Mouse (Mus musculus): ENCODE data around the gene Abca9. TPM values are rescaled to one million over a fixed set of nuclear protein-coding genes. Genes with fewer than 3 reads are reported as not detected.

Abca9 gene
- total and polyA plus RNA-seq, 3 experiments = 0.08 to 0.13 (median 0.12) TPM

DNA sequence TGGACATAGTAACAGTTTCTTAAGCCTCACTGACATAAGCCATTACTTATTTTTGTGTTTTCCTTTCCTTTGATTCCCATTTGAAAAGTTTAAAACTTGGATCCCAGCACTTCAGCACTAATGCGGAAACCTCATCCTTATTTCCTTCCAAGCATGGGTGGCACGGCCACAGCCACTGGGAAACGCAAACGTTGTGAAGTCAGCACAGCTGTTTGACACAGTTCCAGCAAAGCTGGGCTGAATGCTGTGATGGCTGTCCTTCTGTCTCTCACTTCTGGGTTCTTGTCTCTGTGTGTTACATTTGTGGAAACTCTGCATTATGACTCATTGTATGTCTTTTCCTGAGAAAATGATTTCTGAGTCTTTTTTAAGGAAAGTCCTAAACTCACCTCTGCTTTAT, 107.0 kb downstream of the Abca9 start:
- in situ Hi-C loops (cut with MboI; ENCODE audit: low pct_ligation_motif_present, low pct_unique_long_range_greater_than_20kb, low sequenced_read_pairs) (no loop called here), dilution Hi-C loops (cut with MboI; ENCODE audit: extremely low pct_ligation_motif_present, extremely low pct_unique_long_range_greater_than_20kb, low sequenced_read_pairs) (no loop called here)
- Histone ChIP-seq H3K36me3 (replicated peaks in 1 of 2; ENCODE audit: control insufficient read depth in 1 of 2, insufficient read depth in 1 of 2, low read length in 1 of 2) (no peaks in the 10 kb centered on the region), H3K9me3 (replicated peaks; ENCODE audit: low read length) (no peaks in the 10 kb centered on the region), H3K27me3 (replicated peaks) (no peaks in the 10 kb centered on the region), H3K4me3 (replicated peaks in 1 of 3; ENCODE audit: low read depth in 2 of 3, low read length in 2 of 3, poor library complexity in 1 of 3) (no peak overlapping the region), H3K79me2 (replicated peaks; ENCODE audit: control insufficient read depth, extremely low read depth, insufficient read depth, poor library complexity, severe bottlenecking) (no peaks in the 10 kb centered on the region), H3K27ac (ENCODE audit: insufficient read depth, low read depth) (no peak overlapping the region), H3K9ac (ENCODE audit: insufficient read depth, low read depth) (no peak overlapping the region), H3K4me2 (ENCODE audit: insufficient read depth, low read depth, poor library complexity, severe bottlenecking) (no peak overlapping the region), H3K4me1 (ENCODE audit: control insufficient read depth in 1 of 2, insufficient read depth in 2 of 2) (peaks cover 0 to 17% of the 10 kb centered on the region in 2 experiments; a peak in 2 of 4 replicates)
- DNase-seq (ENCODE audit: extremely low read depth) = no peak
- TF ChIP-seq IRF4 (IDR thresholded peaks at IDR 0.05; ENCODE audit: low read depth, low read length) = no peak
- no peak for TF ChIP-seq POLR2A (IDR thresholded peaks at IDR 0.05; ENCODE audit: low read depth, low read length)
- no peak for TF ChIP-seq MAX (IDR thresholded peaks at IDR 0.05; ENCODE audit: low read length)
- no peak for TF ChIP-seq BHLHE40 (IDR thresholded peaks at IDR 0.05; ENCODE audit: low read depth, low read length)
- TF ChIP-seq EP300 (IDR thresholded peaks at IDR 0.05; ENCODE audit: low read length) = no peak
- TF ChIP-seq SMC3 (IDR thresholded peaks at IDR 0.05; ENCODE audit: low read depth, low read length) = no peak
- no peak for TF ChIP-seq MYC (IDR thresholded peaks at IDR 0.05; ENCODE audit: low read depth, low read length)
- no peak for TF ChIP-seq KAT2A (IDR thresholded peaks at IDR 0.05; ENCODE audit: insufficient replicate concordance, low read length)
- TF ChIP-seq TCF12 (IDR thresholded peaks at IDR 0.05; ENCODE audit: low read depth, low read length) = no peak
- no peak for TF ChIP-seq MXI1 (IDR thresholded peaks at IDR 0.05; ENCODE audit: low read depth, low read length)
- TF ChIP-seq NRF1 (IDR thresholded peaks at IDR 0.05; ENCODE audit: low read depth, low read length) = no peak
- no peak for TF ChIP-seq CHD2 (IDR thresholded peaks at IDR 0.05; ENCODE audit: low read length)
- no peak for TF ChIP-seq MAFK (IDR thresholded peaks at IDR 0.05; ENCODE audit: insufficient replicate concordance, low read length)
- TF ChIP-seq MAZ (IDR thresholded peaks at IDR 0.05; ENCODE audit: low read depth, low read length) = no peak
- TF ChIP-seq ZKSCAN1 (IDR thresholded peaks at IDR 0.05; ENCODE audit: borderline replicate concordance, low read depth, low read length) = no peak
- TF ChIP-seq JUN (IDR thresholded peaks at IDR 0.05; ENCODE audit: insufficient read depth, low read depth, low read length) = no peak
- TF ChIP-seq CTCF (conservative IDR thresholded peaks at IDR 0.05 in 1 of 2, IDR thresholded peaks at IDR 0.05 in 1 of 2; ENCODE audit: low read depth in 2 of 2, low read length in 2 of 2) = no peak
- TF ChIP-seq USF2 (conservative IDR thresholded peaks at IDR 0.05; ENCODE audit: low read depth, low read length) = no peak
- no peak for TF ChIP-seq ELF1 (IDR thresholded peaks at IDR 0.05; ENCODE audit: low read depth, low read length)

DNA sequence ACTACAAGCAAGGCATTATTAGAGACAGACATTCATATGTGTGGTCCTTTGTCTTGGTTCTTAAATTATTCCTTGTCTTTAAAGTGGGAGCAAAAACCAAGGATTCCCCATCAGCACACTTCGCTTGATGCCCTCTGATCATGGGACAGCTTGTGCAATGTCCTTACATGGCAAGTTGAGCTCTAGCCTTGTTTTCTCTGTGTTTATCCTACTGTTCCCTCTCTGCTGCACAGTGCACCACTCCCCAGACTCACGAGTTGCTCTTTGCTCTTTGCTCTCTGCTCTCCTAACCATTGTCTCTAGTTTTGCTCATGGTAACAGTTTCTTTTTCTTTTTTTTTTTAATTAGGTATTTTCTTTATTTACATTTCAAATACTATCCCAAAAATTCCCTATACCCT, 107.9 kb downstream of the Abca9 start:
- in situ Hi-C loops (cut with MboI; ENCODE audit: low pct_ligation_motif_present, low pct_unique_long_range_greater_than_20kb, low sequenced_read_pairs) = no loop called here

More for the DNA sequence above, 107.9 kb downstream of the Abca9 start:
- Histone ChIP-seq H3K27ac (ENCODE audit: insufficient read depth, low read depth) (no peak overlapping the region), H3K9ac (ENCODE audit: insufficient read depth, low read depth) (no peak overlapping the region), H3K4me2 (ENCODE audit: insufficient read depth, low read depth, poor library complexity, severe bottlenecking) (no peak overlapping the region), H3K27me3 (replicated peaks) (no peaks in the 10 kb centered on the region), H3K4me3 (replicated peaks in 1 of 3; ENCODE audit: low read depth in 2 of 3, low read length in 2 of 3, poor library complexity in 1 of 3) (no peak overlapping the region), H3K79me2 (replicated peaks; ENCODE audit: control insufficient read depth, extremely low read depth, insufficient read depth, poor library complexity, severe bottlenecking) (no peaks in the 10 kb centered on the region), H3K9me3 (replicated peaks; ENCODE audit: low read length) (no peaks in the 10 kb centered on the region), H3K36me3 (replicated peaks in 1 of 2; ENCODE audit: control insufficient read depth in 1 of 2, insufficient read depth in 1 of 2, low read length in 1 of 2) (no peaks in the 10 kb centered on the region), H3K4me1 (ENCODE audit: control insufficient read depth in 1 of 2, insufficient read depth in 2 of 2) (peaks cover 0 to 17% of the 10 kb centered on the region in 2 experiments; a peak in 2 of 4 replicates)
- no peak for TF ChIP-seq KAT2A (IDR thresholded peaks at IDR 0.05; ENCODE audit: insufficient replicate concordance, low read length)
- no peak for TF ChIP-seq JUN (IDR thresholded peaks at IDR 0.05; ENCODE audit: insufficient read depth, low read depth, low read length)
- TF ChIP-seq CTCF (conservative IDR thresholded peaks at IDR 0.05 in 1 of 2, IDR thresholded peaks at IDR 0.05 in 1 of 2; ENCODE audit: low read depth in 2 of 2, low read length in 2 of 2) = no peak
- no peak for TF ChIP-seq HCFC1 (IDR thresholded peaks at IDR 0.05; ENCODE audit: low read depth, low read length)
- no peak for TF ChIP-seq ZNF384 (IDR thresholded peaks at IDR 0.05; ENCODE audit: low read depth, low read length)
- no peak for TF ChIP-seq SIN3A (IDR thresholded peaks at IDR 0.05; ENCODE audit: low read length)
- TF ChIP-seq NELFE (IDR thresholded peaks at IDR 0.05; ENCODE audit: low read depth, low read length) = no peak
- TF ChIP-seq EP300 (IDR thresholded peaks at IDR 0.05; ENCODE audit: low read length) = no peak
- TF ChIP-seq NRF1 (IDR thresholded peaks at IDR 0.05; ENCODE audit: low read depth, low read length) = no peak
- TF ChIP-seq JUND (conservative IDR thresholded peaks at IDR 0.05; ENCODE audit: low read depth, low read length) = no peak
- no peak for TF ChIP-seq RAD21 (IDR thresholded peaks at IDR 0.05; ENCODE audit: low read depth, low read length)
- TF ChIP-seq TCF12 (IDR thresholded peaks at IDR 0.05; ENCODE audit: low read depth, low read length) = no peak
- no peak for TF ChIP-seq MYC (IDR thresholded peaks at IDR 0.05; ENCODE audit: low read depth, low read length)
- no peak for DNase-seq (ENCODE audit: extremely low read depth)
- dilution Hi-C loops (cut with MboI; ENCODE audit: extremely low pct_ligation_motif_present, extremely low pct_unique_long_range_greater_than_20kb, low sequenced_read_pairs) = no loop called here
